Mouse (Mus musculus): ENCODE data around the gene Wdr83. TPM values are rescaled to one million over a fixed set of nuclear protein-coding genes. Genes with fewer than 3 reads are reported as not detected.
A peak's percentile ranks its signal among the peaks of the same experiment; 100 is the strongest.
"Not testable (repeated sequence)": the region's sequence is repeated elsewhere in the genome, so short reads cannot be mapped to it uniquely, and the experiment has no call there.

Gene Wdr83
- polyA plus RNA-seq (2012; rRNA removed) = 33.7 and 37.7 TPM in 2 replicates

- WGBS = 1% methylated on average over 9 of the region's 9 CpGs
- Histone ChIP-seq H3K27me3 (replicated peaks; ENCODE audit: control insufficient read depth, insufficient read depth, low read length) (no peaks in the 10 kb centered on the region), H3K4me3 (ENCODE audit: insufficient read depth, low read depth, low read length) (peak within 1 kb of the TSS; percentile 79), H3K4me1 (ENCODE audit: control insufficient read depth, insufficient read depth, low read length) (peaks cover 15% of the 10 kb centered on the region), H3K27ac (ENCODE audit: insufficient read depth, low read depth, low read length) (peak within 1 kb of the TSS; percentile 26), H3K36me3 (ENCODE audit: control insufficient read depth, insufficient read depth, low read length) (no peaks in the 10 kb centered on the region)
- peak; percentile 44 for DNase-seq
- TF ChIP-seq CTCF (conservative IDR thresholded peaks at IDR 0.05; ENCODE audit: insufficient read depth, insufficient read length, low read depth, low read length) = no peak
Measured at GRCm38 (mm10) chr8:85081216-85081555, at the start of gene Wdr83. Gene Wdr83 (minus strand): TSS chr8:85081306.

GRCm38 (mm10) chr8:85123691-85124090 is 42.6 kb upstream of the Wdr83 start:
- no peak for TF ChIP-seq CTCF (conservative IDR thresholded peaks at IDR 0.05; ENCODE audit: insufficient read depth, insufficient read length, low read depth, low read length)
- TF ChIP-seq POLR2A (IDR thresholded peaks at IDR 0.05; ENCODE audit: low read depth, low read length) = no peak

GRCm38 (mm10) chr8:85122995-85123394 is 41.9 kb upstream of the Wdr83 start, which contains the start of gene Zfp791:
Gene Zfp791 (minus strand): TSS chr8:85123095.
- DNase-seq = no peak
- no peak for TF ChIP-seq CTCF (conservative IDR thresholded peaks at IDR 0.05; ENCODE audit: insufficient read depth, insufficient read length, low read depth, low read length)
- no peak for TF ChIP-seq POLR2A (IDR thresholded peaks at IDR 0.05; ENCODE audit: low read depth, low read length)
- H3K4me1 ChIP-seq (ENCODE audit: control insufficient read depth, insufficient read depth, low read length) = peaks cover 7% of the 10 kb centered on the region
- H3K27ac ChIP-seq (ENCODE audit: insufficient read depth, low read depth, low read length) = no peak within 1 kb of the TSS
- 76% methylated on average over 3 of the region's 3 CpGs for WGBS
- H3K27me3 ChIP-seq (replicated peaks; ENCODE audit: control insufficient read depth, insufficient read depth, low read length) = no peaks in the 10 kb centered on the region
- H3K36me3 ChIP-seq (ENCODE audit: control insufficient read depth, insufficient read depth, low read length) = no peaks in the 10 kb centered on the region
- no peak within 1 kb of the TSS for H3K4me3 ChIP-seq (ENCODE audit: insufficient read depth, low read depth, low read length)

More at GRCm38 (mm10) chr8:85123691-85124090, 42.6 kb upstream of the Wdr83 start:
- Histone ChIP-seq H3K36me3 (ENCODE audit: control insufficient read depth, insufficient read depth, low read length) (no peaks in the 10 kb centered on the region), H3K27ac (ENCODE audit: insufficient read depth, low read depth, low read length) (no peak overlapping the region), H3K4me3 (ENCODE audit: insufficient read depth, low read depth, low read length) (no peak overlapping the region), H3K27me3 (replicated peaks; ENCODE audit: control insufficient read depth, insufficient read depth, low read length) (no peaks in the 10 kb centered on the region), H3K4me1 (ENCODE audit: control insufficient read depth, insufficient read depth, low read length) (peaks cover 5% of the 10 kb centered on the region)
- no peak for DNase-seq
- WGBS = 92% methylated on average over 8 of the region's 8 CpGs

GRCm38 (mm10) chr8:85120251-85120650 is 39.1 kb upstream of the Wdr83 start:
- H3K27ac ChIP-seq (ENCODE audit: insufficient read depth, low read depth, low read length); DNase-seq; H3K4me3 ChIP-seq (ENCODE audit: insufficient read depth, low read depth, low read length); H3K36me3 ChIP-seq (ENCODE audit: control insufficient read depth, insufficient read depth, low read length); H3K27me3 ChIP-seq (replicated peaks; ENCODE audit: control insufficient read depth, insufficient read depth, low read length); H3K4me1 ChIP-seq (ENCODE audit: control insufficient read depth, insufficient read depth, low read length): not testable (repeated sequence)
- WGBS = 83% methylated on average over 5 of the region's 5 CpGs

GRCm38 (mm10) chr8:85119052-85119981 is 38.2 kb upstream of the Wdr83 start:
- TF ChIP-seq CTCF (conservative IDR thresholded peaks at IDR 0.05; ENCODE audit: insufficient read depth, insufficient read length, low read depth, low read length) (0 out of 2 replicates have a peak, but pooled peaks have one; percentile 2), POLR2A (IDR thresholded peaks at IDR 0.05; ENCODE audit: low read depth, low read length) (peak; percentile 14)
- peak overlapping the region; percentile 59 for H3K27ac ChIP-seq (ENCODE audit: insufficient read depth, low read depth, low read length)

GRCm38 (mm10) chr8:85116984-85117383 is 35.9 kb upstream of the Wdr83 start:
- Histone ChIP-seq H3K4me1 (ENCODE audit: control insufficient read depth, insufficient read depth, low read length) (peaks cover 7% of the 10 kb centered on the region), H3K27ac (ENCODE audit: insufficient read depth, low read depth, low read length) (no peak overlapping the region), H3K27me3 (replicated peaks; ENCODE audit: control insufficient read depth, insufficient read depth, low read length) (no peaks in the 10 kb centered on the region), H3K36me3 (ENCODE audit: control insufficient read depth, insufficient read depth, low read length) (no peaks in the 10 kb centered on the region), H3K4me3 (ENCODE audit: insufficient read depth, low read depth, low read length) (no peak overlapping the region)
- no peak for DNase-seq
- WGBS = 91% methylated on average over 7 of the region's 7 CpGs
- TF ChIP-seq CTCF (conservative IDR thresholded peaks at IDR 0.05; ENCODE audit: insufficient read depth, insufficient read length, low read depth, low read length) (no peak), POLR2A (IDR thresholded peaks at IDR 0.05; ENCODE audit: low read depth, low read length) (no peak)

More at GRCm38 (mm10) chr8:85119052-85119981, 38.2 kb upstream of the Wdr83 start:
- Histone ChIP-seq H3K4me1 (ENCODE audit: control insufficient read depth, insufficient read depth, low read length) (peaks cover 7% of the 10 kb centered on the region), H3K4me3 (ENCODE audit: insufficient read depth, low read depth, low read length) (peak overlapping the region; percentile 86), H3K27me3 (replicated peaks; ENCODE audit: control insufficient read depth, insufficient read depth, low read length) (no peaks in the 10 kb centered on the region), H3K36me3 (ENCODE audit: control insufficient read depth, insufficient read depth, low read length) (no peaks in the 10 kb centered on the region)
- WGBS = 6% methylated on average over 37 of the region's 37 CpGs
- peak; percentile 96 for DNase-seq

GRCm38 (mm10) chr8:85115501-85115900 is 34.4 kb upstream of the Wdr83 start:
- Histone ChIP-seq H3K4me1 (ENCODE audit: control insufficient read depth, insufficient read depth, low read length) (peaks cover 7% of the 10 kb centered on the region), H3K27me3 (replicated peaks; ENCODE audit: control insufficient read depth, insufficient read depth, low read length) (no peaks in the 10 kb centered on the region), H3K4me3 (ENCODE audit: insufficient read depth, low read depth, low read length) (no peak overlapping the region), H3K36me3 (ENCODE audit: control insufficient read depth, insufficient read depth, low read length) (peaks cover 6% of the 10 kb centered on the region), H3K27ac (ENCODE audit: insufficient read depth, low read depth, low read length) (no peak overlapping the region)
- no peak for DNase-seq
- 81% methylated on average over 4 of the region's 4 CpGs for WGBS
- TF ChIP-seq POLR2A (IDR thresholded peaks at IDR 0.05; ENCODE audit: low read depth, low read length) = no peak
- TF ChIP-seq CTCF (conservative IDR thresholded peaks at IDR 0.05; ENCODE audit: insufficient read depth, insufficient read length, low read depth, low read length) = no peak

Measured in kidney, adult 2 months (tissue).